Mouse (Mus musculus): ENCODE measurements around the gene Gm11084.
"Not testable (repeated sequence)": the region's sequence is repeated elsewhere in the genome, so short reads cannot be mapped to it uniquely, and the experiment has no call there.

Gene Gm11084

GRCm38 (mm10) chr2:72994165-72994564, 7.6 kb upstream of the Gm11084 start:
- DNase-seq, result no peak

GRCm38 (mm10) chr2:72992497-72992896, 6.0 kb upstream of the Gm11084 start:
- no peak for DNase-seq

GRCm38 (mm10) chr2:72988945-72989344, 2.4 kb upstream of the Gm11084 start:
- not testable (repeated sequence) for DNase-seq

GRCm38 (mm10) chr2:72985516-72985915, 1.0 kb downstream of the Gm11084 start:
- no peak for DNase-seq

- no peak for DNase-seq
Measured at GRCm38 (mm10) chr2:72984806-72985205, 1.7 kb downstream of the Gm11084 start.

- DNase-seq, result no peak
Measured at GRCm38 (mm10) chr2:72983211-72983610, 3.3 kb downstream of the Gm11084 start.

- DNase-seq, result no peak
Measured at GRCm38 (mm10) chr2:72982110-72982785, 4.3 kb downstream of the Gm11084 start.

- DNase-seq, result no peak
Measured at GRCm38 (mm10) chr2:72981441-72982109, 4.9 kb downstream of the Gm11084 start.

- no peak for DNase-seq
Measured at GRCm38 (mm10) chr2:72981075-72981420, 5.5 kb downstream of the Gm11084 start.

- peak; percentile 94 for DNase-seq
Measured at GRCm38 (mm10) chr2:72980337-72981074, 6.0 kb downstream of the Gm11084 start, which contains the start of gene Sp3. Gene Sp3 (minus strand): TSS chr2:72980446.

GRCm38 (mm10) chr2:72979659-72980071, 6.9 kb downstream of the Gm11084 start:
- DNase-seq, result peak; percentile 84

- peak; percentile 93 for DNase-seq
Measured at GRCm38 (mm10) chr2:72978901-72979658, 7.4 kb downstream of the Gm11084 start.

- DNase-seq, result peak; percentile 61
Measured at GRCm38 (mm10) chr2:72978473-72978872, 8.0 kb downstream of the Gm11084 start.

- no peak for DNase-seq
Measured at GRCm38 (mm10) chr2:72977272-72977671, 9.2 kb downstream of the Gm11084 start.

- DNase-seq, result no peak
Measured at GRCm38 (mm10) chr2:72976036-72976435, 10.5 kb downstream of the Gm11084 start.

- no peak for DNase-seq
Measured at GRCm38 (mm10) chr2:72970831-72971230, 15.7 kb downstream of the Gm11084 start.

GRCm38 (mm10) chr2:72970302-72970701, 16.2 kb downstream of the Gm11084 start:
- DNase-seq, result no peak

- DNase-seq, result no peak
Measured at GRCm38 (mm10) chr2:72968536-72968935, 18.0 kb downstream of the Gm11084 start.

- no peak for DNase-seq
Measured at GRCm38 (mm10) chr2:72965450-72965849, 21.1 kb downstream of the Gm11084 start.

GRCm38 (mm10) chr2:72956415-72956814, 30.1 kb downstream of the Gm11084 start:
- no peak for DNase-seq

GRCm38 (mm10) chr2:72952979-72953378, 33.5 kb downstream of the Gm11084 start:
- no peak for DNase-seq

GRCm38 (mm10) chr2:72935937-72936336, 50.6 kb downstream of the Gm11084 start:
- no peak for DNase-seq

GRCm38 (mm10) chr2:72932186-72932585, 54.3 kb downstream of the Gm11084 start:
- no peak for DNase-seq
